16 mouse cellular contexts compared by ENCODE assay signal in genomic region chr11:51867261-51867660, GRCm38 (mm10).
"Had no signal": no experiment of that assay in that cellular context is flagged by ENCODE, and none has a peak within 500 bp of the region (broad histone marks: within the 10 kb centered on the region; RNA-seq: fewer than 3 reads in every experiment).

No protein-coding gene starts in this region.

- DNase-seq: retina, postnatal 1 day; right cerebral cortex, adult 18-20 months; right cerebral cortex, postnatal 14 days; right cerebral cortex, postnatal 25 days; right cerebral cortex, postnatal 4 days; spleen, adult 18-20 months; thymus, adult 18-20 months; thymus, adult 2 months; thymus, postnatal 14 days; thymus, postnatal 25 days; thymus, postnatal 36 days; thymus, postnatal 4 days had no signal

- H3K4me3 ChIP-seq: neural tube, embryonic 13.5 days; neural tube, embryonic 15.5 days; stomach, embryonic 15.5 days had no signal

- H3K27ac ChIP-seq: neural tube, embryonic 13.5 days; neural tube, embryonic 15.5 days; stomach, embryonic 15.5 days; stomach, postnatal 0 days had no signal
